Mouse (Mus musculus) layer of hippocampus, adult 8-10 months (tissue): ENCODE measurements around the gene Dnajb12. TPM values are rescaled to one million over a fixed set of nuclear protein-coding genes. Genes with fewer than 3 reads are reported as not detected.
A peak's percentile ranks its signal among the peaks of the same experiment; 100 is the strongest.

Experiments used
- DNase-seq, 2 experiments: peaks; one replicate each; pipeline ENCODE4 v3.0.0; 2022; ENCODE audit warnings: low spot score in 2 of 2
- total RNA-seq, 4 experiments: library from RNA; stranded (reverse); gene quantifications; 2 replicates each; pipeline ENCODE4 v1.2.4; 2022

Gene Dnajb12
- 10 to 100 TPM; 51.1 to 55.4 (median 52.6) TPM for total RNA-seq

GRCm38 (mm10) chr10:59879255-59880028 is at the start of gene Dnajb12:
Gene Dnajb12, plus strand, starts transcription at chr10:59879556.
- DNase-seq = peak; percentile 91 to 93

GRCm38 (mm10) chr10:59829886-59830285 is 49.5 kb upstream of the Dnajb12 start:
- no peak for DNase-seq

GRCm38 (mm10) chr10:59831950-59832349 is 47.4 kb upstream of the Dnajb12 start:
- no peak for DNase-seq

- DNase-seq = no peak
Measured at GRCm38 (mm10) chr10:59835301-59836155, 43.8 kb upstream of the Dnajb12 start.

- no peak for DNase-seq
Measured at GRCm38 (mm10) chr10:59837490-59837889, 41.9 kb upstream of the Dnajb12 start.

- no peak for DNase-seq
Measured at GRCm38 (mm10) chr10:59841434-59841833, 37.9 kb upstream of the Dnajb12 start.

GRCm38 (mm10) chr10:59843125-59843524 is 36.2 kb upstream of the Dnajb12 start:
- DNase-seq = no peak

- no peak for DNase-seq
Measured at GRCm38 (mm10) chr10:59844686-59845085, 34.7 kb upstream of the Dnajb12 start.

GRCm38 (mm10) chr10:59846416-59846815 is 32.9 kb upstream of the Dnajb12 start:
- DNase-seq = peak in 1 of 2 experiments; percentile 48

GRCm38 (mm10) chr10:59848079-59848877 is 31.1 kb upstream of the Dnajb12 start:
- DNase-seq = no peak

GRCm38 (mm10) chr10:59848953-59849352 is 30.4 kb upstream of the Dnajb12 start:
- DNase-seq = no peak

- DNase-seq = no peak
Measured at GRCm38 (mm10) chr10:59849371-59849770, 30.0 kb upstream of the Dnajb12 start.

- DNase-seq = no peak
Measured at GRCm38 (mm10) chr10:59857157-59857556, 22.2 kb upstream of the Dnajb12 start.

GRCm38 (mm10) chr10:59860684-59861083 is 18.7 kb upstream of the Dnajb12 start:
- no peak for DNase-seq

- no peak for DNase-seq
Measured at GRCm38 (mm10) chr10:59861201-59861600, 18.2 kb upstream of the Dnajb12 start.

- DNase-seq = no peak
Measured at GRCm38 (mm10) chr10:59862816-59863440, 16.4 kb upstream of the Dnajb12 start.

GRCm38 (mm10) chr10:59863620-59864019 is 15.7 kb upstream of the Dnajb12 start:
- no peak for DNase-seq

GRCm38 (mm10) chr10:59864232-59864875 is 15.0 kb upstream of the Dnajb12 start:
- DNase-seq = peak in 1 of 2 experiments; percentile 62

GRCm38 (mm10) chr10:59864884-59865726 is 14.3 kb upstream of the Dnajb12 start:
- DNase-seq = peak; percentile 77 to 88

GRCm38 (mm10) chr10:59868266-59868665 is 11.1 kb upstream of the Dnajb12 start:
- no peak for DNase-seq
